Mouse (Mus musculus): ENCODE measurements around the gene Pf4. TPM values are rescaled to one million over a fixed set of nuclear protein-coding genes. Genes with fewer than 3 reads are reported as not detected.

Gene Pf4
- polyA plus RNA-seq, 1 experiment, result 9.8 TPM

DNA sequence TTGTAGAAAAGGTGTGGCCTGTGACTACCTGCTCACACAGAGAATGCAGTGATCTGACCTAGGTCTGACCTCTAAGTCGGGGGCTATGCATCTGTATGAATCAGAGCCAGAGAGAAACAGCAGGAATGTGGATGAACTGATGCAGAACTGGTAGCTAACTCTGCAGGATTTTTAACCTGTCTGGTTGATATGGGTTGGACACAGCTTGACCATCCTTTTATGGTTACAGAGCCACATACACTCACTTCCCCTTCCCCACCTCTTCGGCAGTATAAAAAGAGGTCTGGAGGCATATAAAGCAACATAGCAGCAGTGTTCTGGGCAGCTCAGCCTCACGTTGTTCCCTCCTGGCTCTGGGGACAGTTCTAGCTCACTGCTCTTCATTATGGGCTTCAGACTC is 4.0 kb upstream of the Pf4 start, which contains the start of gene Ppbp:
Gene Ppbp, plus strand, starts transcription at position 301 of the 400 bp plus-strand sequence.
- Histone ChIP-seq H3K36me3 (ENCODE audit: control insufficient read depth, insufficient read depth, low read length) (no peaks in the 10 kb centered on the region), H3K27ac (ENCODE audit: insufficient read depth, low read depth, low read length) (no peak within 1 kb of the TSS), H3K27me3 (replicated peaks; ENCODE audit: control insufficient read depth, insufficient read depth, low read length) (no peaks in the 10 kb centered on the region), H3K4me1 (ENCODE audit: control insufficient read depth, insufficient read depth, low read length) (no peaks in the 10 kb centered on the region), H3K4me3 (ENCODE audit: insufficient read depth, low read depth, low read length) (no peak within 1 kb of the TSS)
- DNase-seq, result no peak
- no peak for TF ChIP-seq CTCF (conservative IDR thresholded peaks at IDR 0.05; ENCODE audit: insufficient read depth, insufficient read length, low read depth, low read length)
- no peak for TF ChIP-seq POLR2A (IDR thresholded peaks at IDR 0.05; ENCODE audit: low read depth, low read length)
- 48% methylated on average over 3 of the region's 3 CpGs for WGBS

DNA sequence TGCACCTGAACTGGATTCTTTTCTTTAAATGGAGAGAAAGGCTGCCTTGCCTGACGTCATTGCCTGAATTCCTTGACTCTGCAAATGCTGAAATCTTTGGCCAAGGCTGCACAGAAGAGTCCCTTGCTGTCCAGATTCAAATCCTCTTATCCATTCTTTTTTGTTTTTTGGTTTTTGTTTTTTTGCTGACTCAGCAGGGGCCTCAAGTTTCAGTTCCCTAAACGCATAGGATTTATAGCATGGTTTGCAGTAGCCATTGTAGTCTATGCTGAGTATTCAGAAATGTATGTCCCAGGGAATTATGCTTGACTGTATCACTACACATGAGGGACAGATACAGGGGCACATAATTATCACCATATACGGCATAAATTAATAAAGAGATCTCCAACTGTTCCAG is 866 bp upstream of the Pf4 start:
- no peaks in the 10 kb centered on the region for H3K4me1 ChIP-seq (ENCODE audit: control insufficient read depth, insufficient read depth, low read length)
- no peaks in the 10 kb centered on the region for H3K27me3 ChIP-seq (replicated peaks; ENCODE audit: control insufficient read depth, insufficient read depth, low read length)
- H3K27ac ChIP-seq (ENCODE audit: insufficient read depth, low read depth, low read length), result no peak overlapping the region
- no peaks in the 10 kb centered on the region for H3K36me3 ChIP-seq (ENCODE audit: control insufficient read depth, insufficient read depth, low read length)
- TF ChIP-seq CTCF (conservative IDR thresholded peaks at IDR 0.05; ENCODE audit: insufficient read depth, insufficient read length, low read depth, low read length) (no peak), POLR2A (IDR thresholded peaks at IDR 0.05; ENCODE audit: low read depth, low read length) (no peak)
- no peak for DNase-seq
- no peak overlapping the region for H3K4me3 ChIP-seq (ENCODE audit: insufficient read depth, low read depth, low read length)
- 72% methylated on average over 3 of the region's 3 CpGs for WGBS

DNA sequence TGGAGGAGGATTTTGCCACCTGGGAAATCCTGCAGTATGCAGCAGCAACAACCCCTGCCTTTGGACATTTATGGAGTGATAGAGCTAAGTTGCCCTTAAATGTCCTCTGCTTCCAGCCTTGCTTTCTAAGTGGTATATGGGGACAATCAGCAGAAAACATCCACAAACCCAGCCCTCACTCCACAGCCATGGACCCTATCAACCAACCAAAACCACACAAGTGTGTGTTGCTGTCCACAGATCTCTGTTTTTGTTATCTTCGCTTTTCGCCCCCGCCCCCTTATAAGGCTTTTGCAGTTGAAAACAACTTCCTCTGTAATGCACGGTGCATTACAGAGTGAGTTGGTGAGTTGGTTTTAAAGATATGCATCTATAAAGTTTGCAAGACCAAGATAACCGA is 3.3 kb downstream of the Pf4 start:
- Histone ChIP-seq H3K27ac (ENCODE audit: insufficient read depth, low read depth, low read length) (no peak overlapping the region), H3K36me3 (ENCODE audit: control insufficient read depth, insufficient read depth, low read length) (no peaks in the 10 kb centered on the region), H3K4me3 (ENCODE audit: insufficient read depth, low read depth, low read length) (no peak overlapping the region), H3K27me3 (replicated peaks; ENCODE audit: control insufficient read depth, insufficient read depth, low read length) (no peaks in the 10 kb centered on the region), H3K4me1 (ENCODE audit: control insufficient read depth, insufficient read depth, low read length) (no peaks in the 10 kb centered on the region)
- 92% methylated on average over 5 of the region's 5 CpGs for WGBS
- DNase-seq, result no peak
- TF ChIP-seq POLR2A (IDR thresholded peaks at IDR 0.05; ENCODE audit: low read depth, low read length) (no peak), CTCF (conservative IDR thresholded peaks at IDR 0.05; ENCODE audit: insufficient read depth, insufficient read length, low read depth, low read length) (no peak)

DNA sequence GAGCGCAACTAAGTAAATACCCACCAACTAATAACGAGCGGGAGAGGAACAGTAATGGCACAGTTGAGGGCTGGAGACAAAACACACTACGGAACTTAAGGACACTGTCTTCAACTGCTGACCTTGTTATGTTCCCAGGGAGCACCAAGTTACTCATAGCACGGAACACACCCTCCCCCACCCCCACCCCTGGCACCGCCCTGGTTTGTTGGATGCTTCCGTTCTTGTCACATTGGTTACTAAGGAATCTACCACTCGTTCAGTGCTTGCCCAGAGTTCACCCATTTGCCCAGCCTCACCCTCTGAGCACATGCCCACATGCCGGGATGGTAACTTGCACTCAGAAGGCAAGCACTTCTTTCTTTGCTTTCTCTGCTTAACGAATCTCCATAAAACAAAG is 5.4 kb downstream of the Pf4 start:
- TF ChIP-seq CTCF (conservative IDR thresholded peaks at IDR 0.05; ENCODE audit: insufficient read depth, insufficient read length, low read depth, low read length), result no peak
- TF ChIP-seq POLR2A (IDR thresholded peaks at IDR 0.05; ENCODE audit: low read depth, low read length), result no peak
- no peak for DNase-seq
- WGBS, result 59% methylated on average over 10 of the region's 10 CpGs
- Histone ChIP-seq H3K27ac (ENCODE audit: insufficient read depth, low read depth, low read length) (no peak overlapping the region), H3K36me3 (ENCODE audit: control insufficient read depth, insufficient read depth, low read length) (no peaks in the 10 kb centered on the region), H3K4me3 (ENCODE audit: insufficient read depth, low read depth, low read length) (no peak overlapping the region), H3K4me1 (ENCODE audit: control insufficient read depth, insufficient read depth, low read length) (no peaks in the 10 kb centered on the region), H3K27me3 (replicated peaks; ENCODE audit: control insufficient read depth, insufficient read depth, low read length) (no peaks in the 10 kb centered on the region)

DNA sequence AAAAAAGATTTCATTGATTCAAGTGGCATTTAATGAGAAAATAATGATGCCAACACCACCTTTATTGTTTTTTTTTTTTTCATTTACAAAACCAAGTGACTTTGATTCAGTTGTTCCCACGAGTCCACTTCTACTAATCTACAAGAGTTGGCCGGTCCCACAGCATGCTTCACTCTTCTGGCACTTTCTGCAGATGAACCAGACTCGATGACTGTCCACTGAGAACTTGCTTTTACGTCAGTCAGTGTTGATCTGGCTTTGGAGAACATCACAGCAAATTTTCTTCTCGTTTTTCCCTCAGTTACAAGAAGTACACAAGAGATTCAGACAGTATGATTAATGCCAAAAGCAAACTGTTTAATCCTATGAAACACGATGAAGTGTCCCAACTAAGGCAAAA is 6.6 kb downstream of the Pf4 start:
- WGBS, result 84% methylated on average over 6 of the region's 6 CpGs
- H3K27ac ChIP-seq (ENCODE audit: insufficient read depth, low read depth, low read length), result no peak overlapping the region
- no peak overlapping the region for H3K4me3 ChIP-seq (ENCODE audit: insufficient read depth, low read depth, low read length)
- H3K36me3 ChIP-seq (ENCODE audit: control insufficient read depth, insufficient read depth, low read length), result no peaks in the 10 kb centered on the region
- H3K27me3 ChIP-seq (replicated peaks; ENCODE audit: control insufficient read depth, insufficient read depth, low read length), result no peaks in the 10 kb centered on the region
- TF ChIP-seq POLR2A (IDR thresholded peaks at IDR 0.05; ENCODE audit: low read depth, low read length) (no peak), CTCF (conservative IDR thresholded peaks at IDR 0.05; ENCODE audit: insufficient read depth, insufficient read length, low read depth, low read length) (no peak)
- no peak for DNase-seq
- H3K4me1 ChIP-seq (ENCODE audit: control insufficient read depth, insufficient read depth, low read length), result no peaks in the 10 kb centered on the region

DNA sequence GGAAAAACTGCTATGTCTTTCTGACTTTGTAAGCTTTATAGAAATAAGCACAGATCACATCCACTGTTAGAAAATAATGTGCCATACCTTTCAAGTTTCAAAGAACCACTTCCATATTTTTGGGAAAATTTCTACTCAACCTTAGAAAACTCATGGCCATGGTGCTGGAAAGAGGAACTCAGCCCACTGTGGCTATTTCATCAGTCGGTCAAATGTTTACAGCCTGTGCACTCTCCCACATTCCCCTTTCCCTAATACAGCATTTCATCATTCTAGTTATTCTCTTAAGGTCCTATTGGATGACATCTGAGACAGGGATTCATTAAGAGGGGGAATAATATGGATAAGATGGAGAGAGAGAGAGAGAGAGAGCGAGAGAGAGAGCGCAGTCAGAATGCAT is 11.5 kb downstream of the Pf4 start:
- Histone ChIP-seq H3K36me3 (ENCODE audit: control insufficient read depth, insufficient read depth, low read length) (no peaks in the 10 kb centered on the region), H3K27me3 (replicated peaks; ENCODE audit: control insufficient read depth, insufficient read depth, low read length) (no peaks in the 10 kb centered on the region), H3K27ac (ENCODE audit: insufficient read depth, low read depth, low read length) (no peak overlapping the region), H3K4me1 (ENCODE audit: control insufficient read depth, insufficient read depth, low read length) (no peaks in the 10 kb centered on the region), H3K4me3 (ENCODE audit: insufficient read depth, low read depth, low read length) (no peak overlapping the region)
- no peak for DNase-seq
- no peak for TF ChIP-seq CTCF (conservative IDR thresholded peaks at IDR 0.05; ENCODE audit: insufficient read depth, insufficient read length, low read depth, low read length)
- TF ChIP-seq POLR2A (IDR thresholded peaks at IDR 0.05; ENCODE audit: low read depth, low read length), result no peak
- WGBS, result 80% methylated on average over 3 of the region's 3 CpGs

DNA sequence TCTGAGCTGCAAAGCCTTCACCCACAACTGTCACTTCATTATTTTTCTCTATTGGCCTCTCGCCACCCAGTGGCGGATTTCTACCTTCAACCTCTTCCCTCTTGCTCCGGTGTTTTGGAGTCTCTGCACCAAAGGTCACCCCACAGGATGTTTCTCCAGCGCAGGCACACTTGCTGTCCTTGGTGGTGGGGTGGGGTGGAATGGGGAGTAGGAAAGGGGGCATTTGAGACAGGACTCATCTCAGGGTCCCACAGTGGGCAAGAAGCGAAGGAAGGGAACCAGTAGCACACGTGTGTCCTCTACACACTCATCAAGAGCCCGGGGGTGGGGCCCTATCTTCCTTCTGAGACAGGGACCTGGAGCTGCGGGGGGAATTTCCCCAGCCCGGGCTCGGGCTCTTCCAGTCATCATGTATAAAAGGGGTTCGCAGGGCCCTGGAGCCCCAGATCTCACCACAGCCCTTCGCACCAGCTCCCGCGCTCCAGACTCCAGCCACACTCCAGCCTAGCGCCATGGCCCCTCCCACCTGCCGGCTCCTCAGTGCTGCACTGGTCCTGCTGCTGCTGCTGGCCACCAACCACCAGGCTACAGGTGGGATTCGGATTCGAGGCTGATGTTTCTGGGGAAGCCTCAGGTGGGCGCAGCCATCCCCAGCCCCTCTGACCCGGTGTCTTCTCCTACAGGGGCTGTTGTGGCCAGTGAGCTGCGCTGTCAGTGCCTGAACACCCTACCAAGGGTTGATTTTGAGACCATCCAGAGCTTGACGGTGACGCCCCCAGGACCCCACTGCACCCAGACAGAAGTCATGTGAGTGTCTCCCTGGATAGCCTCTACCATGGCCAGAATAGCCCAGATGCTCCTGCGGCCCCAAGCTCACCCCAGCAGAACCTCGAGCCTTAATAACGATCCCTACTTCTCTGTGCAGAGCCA is 13.7 kb downstream of the Pf4 start, which contains the start of gene Cxcl3:
Gene Cxcl3, plus strand, starts transcription at position 445 of the 930 bp plus-strand sequence.
- H3K36me3 ChIP-seq (ENCODE audit: control insufficient read depth, insufficient read depth, low read length), result no peaks in the 10 kb centered on the region
- no peaks in the 10 kb centered on the region for H3K4me1 ChIP-seq (ENCODE audit: control insufficient read depth, insufficient read depth, low read length)
- WGBS, result 27% methylated on average over 26 of the region's 26 CpGs
- peak; percentile 56 for TF ChIP-seq CTCF (conservative IDR thresholded peaks at IDR 0.05; ENCODE audit: insufficient read depth, insufficient read length, low read depth, low read length)
- no peak for TF ChIP-seq POLR2A (IDR thresholded peaks at IDR 0.05; ENCODE audit: low read depth, low read length)
- H3K27me3 ChIP-seq (replicated peaks; ENCODE audit: control insufficient read depth, insufficient read depth, low read length), result no peaks in the 10 kb centered on the region
- H3K27ac ChIP-seq (ENCODE audit: insufficient read depth, low read depth, low read length), result no peak within 1 kb of the TSS
- DNase-seq, result peak; percentile 78
- no peak within 1 kb of the TSS for H3K4me3 ChIP-seq (ENCODE audit: insufficient read depth, low read depth, low read length)

All from kidney, adult 2 months (tissue).